Mouse (Mus musculus): Measurements from ENCODE around the gene Rcor1.

The Rcor1 gene

DNA sequence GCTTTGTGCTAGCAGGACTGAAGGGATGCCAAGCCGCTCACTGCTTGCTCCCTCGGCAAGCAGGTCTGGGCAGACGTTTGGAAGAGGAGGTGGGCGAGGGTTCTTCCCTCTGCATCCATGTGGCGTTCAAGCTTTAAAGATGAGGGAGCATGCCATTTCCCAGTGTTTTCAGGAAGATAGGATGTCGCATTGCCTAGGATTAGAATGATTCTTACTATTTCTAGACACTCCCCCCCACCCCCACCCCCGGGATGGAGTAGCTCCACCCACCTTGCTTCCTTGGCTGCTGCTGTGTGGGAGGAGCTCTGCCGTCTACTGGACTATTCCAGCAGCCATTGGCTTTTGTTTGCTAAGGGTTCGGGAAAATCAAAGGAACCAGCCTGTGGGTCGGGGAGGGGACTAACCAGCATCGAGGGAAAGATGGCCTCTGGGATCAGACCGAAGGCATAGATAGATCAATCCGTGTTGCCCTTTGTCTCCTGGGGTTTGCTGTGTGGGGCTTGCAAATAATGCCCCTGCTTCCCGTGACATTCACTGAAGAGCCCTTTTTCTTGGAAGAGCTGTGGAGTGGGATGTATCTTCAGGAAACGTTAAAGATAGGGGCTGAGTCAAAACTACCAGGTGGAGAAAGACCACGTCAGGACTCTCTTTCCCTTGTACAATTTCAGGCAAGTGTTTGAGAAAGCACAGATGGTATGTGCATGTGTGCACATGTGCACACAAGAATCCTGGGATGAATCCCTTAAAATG is 123.3 kb downstream of the Rcor1 start:
- peak; percentile 64 for DNase-seq (ENCODE audit: extremely low read depth, low read depth)

DNA sequence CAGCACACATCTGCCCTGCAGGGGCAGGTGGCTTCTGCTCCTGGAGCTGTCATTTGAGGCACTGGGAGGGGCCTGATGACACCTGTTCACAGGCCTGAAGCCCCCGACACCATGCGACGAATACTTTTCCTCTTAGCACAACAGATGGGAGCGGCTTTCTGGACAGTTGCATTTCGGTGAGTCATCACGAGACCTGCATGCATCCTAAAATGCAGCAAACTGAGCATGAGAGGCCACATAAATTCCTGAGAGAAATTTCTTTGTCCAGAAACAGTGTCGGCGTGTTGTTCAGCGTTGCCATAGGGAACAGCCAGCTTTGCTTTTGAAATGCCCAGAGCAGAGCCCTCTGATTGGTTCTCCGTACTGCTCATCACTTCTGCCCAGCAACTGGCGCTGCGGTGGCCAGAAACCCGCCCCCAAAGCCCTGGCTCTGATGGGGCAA is 125.2 kb downstream of the Rcor1 start:
- DNase-seq (ENCODE audit: extremely low read depth, low read depth), result peak; percentile 87

DNA sequence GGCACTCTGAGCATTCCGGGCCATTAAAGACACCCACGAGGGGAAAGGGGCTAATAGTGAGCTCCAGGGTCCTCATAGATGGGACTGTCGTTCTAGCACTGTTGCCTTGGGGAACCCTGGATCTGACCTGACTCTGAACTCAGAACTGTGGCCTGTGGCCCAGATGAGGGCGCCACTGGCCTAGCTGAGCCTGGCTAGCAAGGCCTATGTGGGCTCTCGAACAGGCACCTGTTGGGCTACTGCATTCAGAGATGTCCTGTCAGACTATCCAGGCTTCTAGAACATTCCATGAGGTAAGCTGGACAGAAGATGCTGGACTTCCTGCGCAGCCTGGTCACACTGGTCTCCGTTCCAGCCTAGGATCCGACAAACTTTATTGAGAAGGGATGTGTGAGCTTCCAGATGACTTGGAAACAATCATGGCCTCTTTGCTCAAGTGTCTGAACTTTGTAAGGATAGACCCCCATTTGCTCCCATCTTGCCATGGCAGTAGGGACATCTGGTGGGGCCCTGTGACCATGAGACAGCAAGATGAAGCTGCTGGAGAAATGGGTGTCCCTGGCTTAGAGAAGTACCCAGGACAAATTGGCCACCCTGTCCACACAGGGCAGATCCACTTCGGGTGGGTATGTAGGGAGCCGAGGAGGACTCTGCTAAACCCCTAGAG is 126.1 kb downstream of the Rcor1 start:
- peak; percentile 49 for DNase-seq (ENCODE audit: extremely low read depth, low read depth)
